Mouse (Mus musculus) bone marrow macrophage, adult 2 months (primary cell): ENCODE data around the gene Plcxd1.
"Not testable (repeated sequence)": the region's sequence is repeated elsewhere in the genome, so short reads cannot be mapped to it uniquely, and the experiment has no call there.

Source experiments
- CTCF ChIP-seq: IDR thresholded peaks from 2 replicates; pipeline ENCODE4 v1.5.1; 2012; ENCODE audit warnings: low read depth, mild to moderate bottlenecking, low read length, moderate library complexity
- POLR2A ChIP-seq: IDR thresholded peaks from 2 replicates; pipeline ENCODE4 v1.6.1; 2012; ENCODE audit warnings: mild to moderate bottlenecking, low read depth, low read length, borderline replicate concordance

- not testable (repeated sequence) for TF ChIP-seq CTCF, POLR2A
These were observed 27.4 kb upstream of the Plcxd1 start, which contains the start of gene Gm17655 for GRCm38 (mm10) chr5:110072413-110072812.
